Mouse (Mus musculus): Measurements from ENCODE around the gene Cyb561d2.

GRCm38 (mm10) chr9:107542721-107543120, 728 bp upstream of the Cyb561d2 start:
- TF ChIP-seq POLR2A (IDR thresholded peaks at IDR 0.05; ENCODE audit: borderline replicate concordance, extremely low read depth, insufficient read depth, insufficient read length, poor library complexity, severe bottlenecking) (no peak), CTCF (IDR thresholded peaks at IDR 0.05; ENCODE audit: borderline replicate concordance, extremely low read depth, insufficient read depth, insufficient read length) (no peak)

Measured in brain, embryonic 14.5 days (tissue).